Mouse (Mus musculus) heart, postnatal 0 days (tissue): ENCODE measurements around the gene Atmin. TPM values are rescaled to one million over a fixed set of nuclear protein-coding genes. Genes with fewer than 3 reads are reported as not detected.

Experiments used
- ATAC-seq: fragments of 200-750 bp; cut with Nextera tagmentation; 2 replicates; pipeline ENCODE4 v1.8.0; 2017; ENCODE audit warnings: low read depth, moderate number of reproducible peaks, moderate library complexity; ENCODE audit not compliant: insufficient read depth
- DNase-seq: peaks from one replicate; pipeline ENCODE4 v3.0.0-alpha.2; 2016; ENCODE audit warnings: low spot score
- H3K27ac ChIP-seq: fragments of 300-500 bp; sonication (generic); 2 replicates; pipeline ENCODE4 v1.5.1; 2014; ENCODE audit warnings: low read depth, mild to moderate bottlenecking
- H3K27me3 ChIP-seq: fragments of 300-500 bp; sonication (generic); 2 replicates; pipeline ENCODE4 v1.6.1; 2014; ENCODE audit warnings: low read length, mixed read lengths; ENCODE audit not compliant: control insufficient read depth, insufficient read depth
- H3K36me3 ChIP-seq: fragments of 300-500 bp; sonication (generic); replicated peaks from 2 replicates; pipeline ENCODE4 v1.6.1; 2014; ENCODE audit warnings: low read length, mixed read lengths; ENCODE audit not compliant: control insufficient read depth, insufficient read depth
- H3K4me1 ChIP-seq: fragments of 300-500 bp; sonication (generic); 2 replicates; pipeline ENCODE4 v1.6.1; 2014; ENCODE audit warnings: antibody characterized with exemption; ENCODE audit not compliant: control insufficient read depth, insufficient read depth
- H3K4me2 ChIP-seq: fragments of 300-500 bp; sonication (generic); 2 replicates; pipeline ENCODE4 v1.6.1; 2014; ENCODE audit warnings: low read depth, mild to moderate bottlenecking, low read length, moderate library complexity
- H3K4me3 ChIP-seq: fragments of 300-500 bp; sonication (generic); 2 replicates; pipeline ENCODE4 v1.5.1; 2014; ENCODE audit warnings: low read depth, low read length
- H3K9ac ChIP-seq: fragments of 300-500 bp; sonication (generic); replicated peaks from 2 replicates; pipeline ENCODE4 v1.6.1; 2014; ENCODE audit warnings: low read depth, low read length, mixed read lengths
- H3K9me3 ChIP-seq: fragments of 300-500 bp; sonication (generic); replicated peaks from 2 replicates; pipeline ENCODE4 v1.6.1; 2016; ENCODE audit warnings: low read length; ENCODE audit not compliant: control insufficient read depth
- CTCF ChIP-seq: IDR thresholded peaks from 2 replicates; pipeline ENCODE4 v1.5.1; 2016; ENCODE audit warnings: antibody characterized with exemption, control low read depth, low read depth
- EP300 ChIP-seq: IDR thresholded peaks from 2 replicates; pipeline ENCODE4 v1.6.1; 2016; ENCODE audit warnings: antibody characterized with exemption, low read depth
- WGBS: fragments of 180-500 bp; shearing (Covaris S2); extraction: QIAGEN DNeasy Blood & Tissue Kit; methylation state at CpG from one replicate; pipeline ENCODE4 v1.1.7; 2014; 5-methylcytosine and 5-hydroxymethylcytosine counted together
- polyA plus RNA-seq: library from polyadenylated mRNA; unstranded; fragments of >200 nt; fragmentation: Nextera tagmentation; extraction: Ambion mirVana; gene quantifications from 2 replicates; pipeline ENCODE4 v1.2.1, GENCODE M21; 2015
- total RNA-seq: library from RNA; depleted of rRNA; stranded (reverse); fragments of >200 nt; gene quantifications from 2 replicates; pipeline ENCODE4 v1.2.3, GENCODE M21; 2014; ENCODE audit warnings: low replicate concordance

Gene Atmin
- total and polyA plus RNA-seq, 2 experiments from 2014 or later, result 7.0 to 16.0 TPM

DNA sequence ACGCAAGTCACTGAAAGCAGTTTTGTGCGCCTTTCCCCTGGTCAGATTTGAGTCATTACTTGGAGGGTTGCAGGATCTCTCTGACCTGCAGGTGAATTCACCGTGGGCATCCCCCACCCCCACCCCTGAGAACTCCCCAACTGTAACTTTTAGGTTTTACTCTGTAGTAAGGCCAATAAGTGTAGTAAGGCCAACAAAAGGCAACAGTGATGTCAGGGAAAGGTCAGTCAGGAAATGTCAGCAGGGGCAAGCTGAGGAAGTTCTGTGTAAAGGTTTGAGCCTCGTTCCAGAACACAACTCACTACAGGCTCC is 1.1 kb downstream of the Atmin start:
- no peaks in the 10 kb centered on the region for H3K9me3 ChIP-seq
- no peak for ATAC-seq
- 24% methylated on average over 4 of the region's 4 CpGs for WGBS
- H3K4me1 ChIP-seq, result peaks cover 31% of the 10 kb centered on the region
- H3K27me3 ChIP-seq, result no peaks in the 10 kb centered on the region
- DNase-seq, result no peak
- 0 out of 2 replicates have a peak overlapping the region, but pooled peaks have one; percentile 9 for H3K9ac ChIP-seq
- TF ChIP-seq EP300, result no peak
- no peak for TF ChIP-seq CTCF
- H3K4me3 ChIP-seq, result peak overlapping the region; percentile 99
- H3K36me3 ChIP-seq, result no peaks in the 10 kb centered on the region
- H3K27ac ChIP-seq, result no peak overlapping the region
- peak overlapping the region; percentile 93 for H3K4me2 ChIP-seq

DNA sequence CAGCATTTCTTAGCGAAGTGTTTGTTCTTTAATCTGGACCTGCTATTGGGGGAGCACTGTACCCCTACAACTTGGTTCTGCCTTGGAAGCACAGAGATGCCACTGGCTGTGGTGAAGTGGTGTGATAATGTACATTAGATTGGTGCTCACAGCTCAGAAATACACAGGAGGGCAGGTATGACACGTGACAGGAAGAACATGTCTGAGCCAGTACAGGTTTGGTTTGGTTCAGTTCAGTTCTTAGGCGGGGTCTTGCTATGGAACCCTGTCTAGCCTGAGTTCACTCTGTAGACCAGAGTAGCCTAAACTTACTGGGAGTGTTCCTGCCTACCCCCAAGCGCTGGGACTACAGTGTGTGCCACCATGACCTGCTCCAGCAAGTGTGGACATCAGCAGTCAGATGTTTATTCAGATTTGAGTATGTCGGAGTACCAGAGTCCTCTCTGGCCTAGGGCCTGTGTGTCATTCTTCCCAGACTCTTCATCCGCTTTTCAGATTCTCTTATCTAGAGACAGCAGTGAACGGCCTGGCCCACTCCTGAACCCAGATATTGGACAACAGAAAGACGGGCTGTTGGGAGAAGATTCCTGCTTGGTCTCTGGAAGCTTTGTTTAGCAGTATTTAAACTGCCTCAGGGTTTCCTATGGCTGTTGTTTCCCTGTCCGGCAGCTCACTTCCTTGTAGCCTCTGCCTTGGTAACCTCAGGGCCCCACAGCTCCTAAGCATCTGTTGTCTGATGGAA is 2.1 kb downstream of the Atmin start:
- H3K36me3 ChIP-seq, result no peaks in the 10 kb centered on the region
- no peaks in the 10 kb centered on the region for H3K27me3 ChIP-seq
- TF ChIP-seq EP300 (no peak), CTCF (no peak)
- WGBS, result 56% methylated on average over 9 of the region's 9 CpGs
- peak overlapping the region; percentile 91 for H3K27ac ChIP-seq
- no peak for DNase-seq
- ATAC-seq, result no peak
- H3K4me3 ChIP-seq, result no peak overlapping the region
- no peaks in the 10 kb centered on the region for H3K9me3 ChIP-seq
- peak overlapping the region; percentile 61; the same call in 1 of the 2 replicates for H3K4me2 ChIP-seq
- H3K4me1 ChIP-seq, result peaks cover 31% of the 10 kb centered on the region
- no peak overlapping the region for H3K9ac ChIP-seq

DNA sequence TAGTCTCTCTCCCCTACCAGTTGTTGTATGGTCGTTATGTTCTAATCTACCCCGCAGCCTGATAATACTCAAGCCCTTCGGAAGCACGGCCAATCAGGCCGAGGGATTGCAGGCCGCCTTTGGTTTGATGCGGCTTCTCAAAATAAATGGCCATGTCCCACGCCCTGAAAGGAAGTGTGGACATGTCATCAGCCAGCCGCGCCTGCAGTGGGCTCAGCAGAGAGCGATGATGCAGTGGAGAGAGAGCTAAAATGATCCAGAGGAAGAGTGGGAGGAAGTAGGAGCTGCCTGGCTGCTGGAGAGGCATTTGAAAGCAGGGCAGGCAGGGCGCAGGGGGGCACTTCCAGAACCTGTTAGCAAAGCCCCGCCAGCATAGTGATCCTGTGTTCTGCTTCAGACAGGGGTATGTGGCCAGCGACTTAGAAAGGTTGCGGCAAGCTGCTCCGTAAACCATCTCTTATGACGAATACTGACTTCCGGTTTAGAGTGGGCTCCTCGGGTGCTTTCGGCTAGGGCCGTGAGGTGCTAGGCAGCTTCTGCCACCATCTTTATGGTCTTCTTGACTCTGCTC is 3.2 kb downstream of the Atmin start:
- H3K4me1 ChIP-seq, result peaks cover 36% of the 10 kb centered on the region
- peak overlapping the region; percentile 61 for H3K4me2 ChIP-seq
- H3K4me3 ChIP-seq, result peak overlapping the region; percentile 44
- no peaks in the 10 kb centered on the region for H3K27me3 ChIP-seq
- WGBS, result 13% methylated on average over 21 of the region's 21 CpGs
- DNase-seq (peak; percentile 66), ATAC-seq (peak; percentile 49)
- no peaks in the 10 kb centered on the region for H3K36me3 ChIP-seq
- H3K27ac ChIP-seq, result peak overlapping the region; percentile 91
- TF ChIP-seq EP300 (no peak), CTCF (no peak)
- H3K9ac ChIP-seq, result peak overlapping the region; percentile 41; the same call in 1 of the 2 replicates
- no peaks in the 10 kb centered on the region for H3K9me3 ChIP-seq

DNA sequence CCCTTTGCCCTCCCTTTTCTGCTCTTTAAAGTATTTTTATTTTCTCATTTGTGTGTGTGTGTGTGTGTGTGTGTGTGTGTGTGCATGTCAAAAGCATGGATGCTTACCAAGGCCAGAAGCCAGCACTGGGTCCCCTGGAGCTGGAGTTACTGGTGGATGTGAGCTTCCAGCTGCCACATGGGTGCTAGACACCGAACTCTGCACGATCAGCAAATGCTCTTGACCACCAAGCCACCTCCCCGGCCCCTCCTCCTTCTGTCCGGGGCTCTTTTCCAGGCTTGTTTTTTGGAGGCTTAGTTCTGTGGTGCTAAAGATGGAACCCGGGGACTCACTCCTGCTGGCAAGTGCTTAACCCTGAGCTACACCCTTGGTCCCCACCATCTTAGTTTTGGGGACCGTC is 3.7 kb downstream of the Atmin start:
- Histone ChIP-seq H3K4me2 (peak overlapping the region; percentile 61), H3K9ac (peak overlapping the region; percentile 41; the same call in 1 of the 2 replicates), H3K27ac (peak overlapping the region; percentile 91), H3K9me3 (no peaks in the 10 kb centered on the region), H3K4me1 (peaks cover 37% of the 10 kb centered on the region), H3K27me3 (no peaks in the 10 kb centered on the region), H3K36me3 (no peaks in the 10 kb centered on the region), H3K4me3 (peak overlapping the region; percentile 44)
- ATAC-seq (no peak), DNase-seq (no peak)
- WGBS, result 35% methylated on average over 6 of the region's 6 CpGs
- TF ChIP-seq EP300, result no peak
- no peak for TF ChIP-seq CTCF

DNA sequence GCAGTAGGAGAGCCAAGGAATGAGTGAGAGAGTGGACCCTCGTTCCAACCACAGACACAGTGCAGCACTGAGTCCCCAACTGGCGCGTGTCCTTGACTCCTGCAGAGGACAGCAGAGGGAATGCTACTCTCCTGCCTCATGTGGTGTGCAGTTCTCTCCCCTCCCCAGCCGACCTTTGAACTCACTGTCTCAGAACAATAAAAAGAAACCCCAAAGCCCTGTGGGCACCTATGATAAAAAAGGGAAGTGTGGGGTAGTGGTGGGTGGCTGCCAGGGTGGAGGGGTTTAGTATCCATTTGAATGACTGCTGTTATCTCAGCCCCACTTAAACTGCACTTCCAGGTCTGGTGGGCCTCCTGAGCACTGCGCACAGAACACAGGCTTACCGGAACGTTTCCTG is 4.4 kb downstream of the Atmin start:
- ATAC-seq (no peak), DNase-seq (no peak)
- Histone ChIP-seq H3K4me2 (no peak overlapping the region), H3K4me3 (no peak overlapping the region), H3K9ac (no peak overlapping the region), H3K36me3 (no peaks in the 10 kb centered on the region), H3K27ac (peak overlapping the region; percentile 2; the same call in 1 of the 2 replicates), H3K4me1 (peaks cover 37% of the 10 kb centered on the region), H3K9me3 (no peaks in the 10 kb centered on the region), H3K27me3 (no peaks in the 10 kb centered on the region)
- TF ChIP-seq CTCF (no peak), EP300 (no peak)
- 42% methylated on average over 7 of the region's 7 CpGs for WGBS
